Comparison of ENCODE assay signal across 36 mouse cellular contexts in the genomic region with DNA sequence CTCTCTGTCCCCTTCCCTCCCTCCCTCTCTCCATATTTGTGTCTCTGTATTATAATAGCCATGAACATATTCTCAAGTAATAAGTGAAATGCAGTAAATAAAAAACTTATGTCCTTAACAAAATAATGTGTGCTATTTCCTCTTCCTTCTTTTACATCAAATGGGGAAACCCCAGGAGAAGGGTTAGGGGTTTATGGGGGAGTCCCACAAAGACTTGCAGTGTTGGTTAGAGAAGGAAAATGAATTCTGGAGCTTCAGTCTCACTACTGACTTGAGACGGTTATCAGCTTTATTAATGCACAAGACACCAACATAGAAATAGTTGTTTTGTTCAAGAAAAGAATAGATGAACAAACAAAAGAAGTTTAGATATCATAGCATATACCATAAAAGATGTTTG.
"Had no signal": no experiment of that assay in that cellular context is flagged by ENCODE, and none has a peak within 500 bp of the region (broad histone marks: within the 10 kb centered on the region; RNA-seq: fewer than 3 reads in every experiment).

No protein-coding gene starts in this region.

- H3K4me1 ChIP-seq: heart, embryonic 10.5 days; heart, embryonic 12.5 days; heart, embryonic 15.5 days; intestine, embryonic 15.5 days had no signal

- H3K4me2 ChIP-seq: heart, embryonic 11.5 days; heart, embryonic 12.5 days; heart, embryonic 13.5 days; heart, embryonic 15.5 days; hindbrain, embryonic 12.5 days; hindbrain, embryonic 13.5 days; hindbrain, embryonic 14.5 days; hindbrain, embryonic 15.5 days; intestine, embryonic 15.5 days; kidney, embryonic 15.5 days had no signal

- H3K9ac ChIP-seq: heart, embryonic 12.5 days; heart, embryonic 13.5 days; heart, embryonic 15.5 days; hindbrain, embryonic 12.5 days; hindbrain, embryonic 13.5 days; hindbrain, embryonic 14.5 days; hindbrain, embryonic 15.5 days; intestine, embryonic 15.5 days; kidney, embryonic 15.5 days had no signal

- H3K27me3 ChIP-seq: heart, embryonic 12.5 days; heart, embryonic 13.5 days; heart, embryonic 15.5 days; hindbrain, embryonic 12.5 days; hindbrain, embryonic 13.5 days; hindbrain, embryonic 15.5 days; intestine, embryonic 15.5 days; kidney, embryonic 15.5 days had no signal

- H3K9me3 ChIP-seq: heart, embryonic 10.5 days; heart, embryonic 12.5 days; heart, embryonic 13.5 days; heart, embryonic 15.5 days; hindbrain, embryonic 10.5 days; hindbrain, embryonic 12.5 days; hindbrain, embryonic 13.5 days; hindbrain, embryonic 15.5 days; intestine, embryonic 15.5 days; kidney, embryonic 15.5 days had no signal

- H3K36me3 ChIP-seq: heart, embryonic 10.5 days; heart, embryonic 12.5 days; heart, embryonic 13.5 days; heart, embryonic 15.5 days; hindbrain, embryonic 10.5 days; hindbrain, embryonic 12.5 days; hindbrain, embryonic 13.5 days; hindbrain, embryonic 15.5 days; intestine, embryonic 15.5 days; kidney, embryonic 15.5 days had no signal

- ATAC-seq: hindbrain, embryonic 16.5 days; hindbrain, postnatal 0 days; inflammation-experienced regulatory T-cells, adult 6 months; intestine, embryonic 15.5 days; intestine, embryonic 16.5 days; intestine, postnatal 0 days had no signal

- DNase-seq: heart, postnatal 10 days; heart, postnatal 14 days; heart, postnatal 36 days; heart, postnatal 4 days; kidney, adult 11 months; kidney, adult 18-20 months; kidney, adult 2 months; kidney, adult 8-10 months; kidney, adult 9 months; kidney, postnatal 10 days; kidney, postnatal 14 days; kidney, postnatal 25 days; kidney, postnatal 36 days; kidney, postnatal 4 days; layer of hippocampus, adult 9-11 months; layer of hippocampus, postnatal 36 days had no signal

- H3K4me3 ChIP-seq: heart, embryonic 10.5 days; heart, embryonic 12.5 days; heart, embryonic 13.5 days; heart, embryonic 15.5 days; hindbrain, embryonic 10.5 days; hindbrain, embryonic 12.5 days; hindbrain, embryonic 13.5 days; hindbrain, embryonic 15.5 days; intestine, embryonic 15.5 days; kidney, embryonic 15.5 days; layer of hippocampus, adult 2 months; left cerebral cortex, adult 2 months had no signal

- H3K27ac ChIP-seq: heart, embryonic 10.5 days; heart, embryonic 13.5 days; heart, embryonic 15.5 days; hindbrain, embryonic 10.5 days; hindbrain, embryonic 12.5 days; hindbrain, embryonic 13.5 days; hindbrain, embryonic 14.5 days; hindbrain, embryonic 15.5 days; hindbrain, postnatal 0 days; intestine, embryonic 15.5 days; kidney, embryonic 15.5 days; kidney, postnatal 0 days; layer of hippocampus, adult 2 months; left cerebral cortex, adult 2 months had no signal
